Mouse (Mus musculus) CH12.LX (cell line): ENCODE results near the gene Rrnad1. TPM values are rescaled to one million over a fixed set of nuclear protein-coding genes. Genes with fewer than 3 reads are reported as not detected.

Experiments
- DNase-seq: peaks from one replicate; pipeline ENCODE4 v3.0.0-alpha.2; 2013; ENCODE audit errors: extremely low read depth
- H3K27ac ChIP-seq: 2 replicates; pipeline ENCODE4 v1.5.1; 2012; ENCODE audit warnings: low read depth, mild to moderate bottlenecking, control low read depth, moderate library complexity; ENCODE audit not compliant: insufficient read depth
- H3K27me3 ChIP-seq: replicated peaks from 2 replicates; pipeline ENCODE3; 2012; ENCODE audit warnings: inconsistent platforms
- H3K36me3 ChIP-seq, 2 experiments: replicated peaks in 1 of 2; 2 replicates each; pipeline versions ENCODE3 to v1.6.1; 2012; ENCODE audit warnings: inconsistent platforms in 1 of 2, low read length in 1 of 2, mild to moderate bottlenecking in 1 of 2, mixed read lengths in 1 of 2, moderate library complexity in 1 of 2; ENCODE audit not compliant: control insufficient read depth in 1 of 2, insufficient read depth in 1 of 2
- H3K4me1 ChIP-seq, 2 experiments: 2 replicates each; pipeline ENCODE4 v1.6.1; 2012; ENCODE audit warnings: inconsistent platforms in 1 of 2, moderate library complexity in 1 of 2; ENCODE audit not compliant: insufficient read depth in 2 of 2, control insufficient read depth in 1 of 2
- H3K4me2 ChIP-seq: 2 replicates; pipeline ENCODE4 v1.6.1; 2012; ENCODE audit warnings: low read depth, mild to moderate bottlenecking, control low read depth; ENCODE audit not compliant: poor library complexity, insufficient read depth, severe bottlenecking
- H3K4me3 ChIP-seq, 3 experiments: fragments of 150-350 bp in 1 of 3; sonication (generic) in 1 of 3; replicated peaks in 1 of 3; 2 replicates each; pipeline versions ENCODE3 to v1.5.1; 2011 to 2012; ENCODE audit warnings: low read depth in 2 of 3, low read length in 2 of 3, mild to moderate bottlenecking in 2 of 3, moderate library complexity in 2 of 3, control low read depth in 1 of 3, improper control_type of control experiment in 1 of 3, inconsistent platforms in 1 of 3, mixed read lengths in 1 of 3; ENCODE audit not compliant: poor library complexity in 1 of 3
- H3K79me2 ChIP-seq: replicated peaks from 2 replicates; pipeline ENCODE4 v1.6.1; 2012; ENCODE audit warnings: mild to moderate bottlenecking, moderate library complexity; ENCODE audit not compliant: control insufficient read depth, poor library complexity, insufficient read depth, severe bottlenecking; ENCODE audit errors: extremely low read depth
- H3K9ac ChIP-seq: 2 replicates; pipeline ENCODE4 v1.6.1; 2012; ENCODE audit warnings: low read depth, mild to moderate bottlenecking, control low read depth, moderate library complexity; ENCODE audit not compliant: insufficient read depth
- H3K9me3 ChIP-seq: replicated peaks from 2 replicates; pipeline ENCODE3; 2012; ENCODE audit warnings: low read length, inconsistent platforms, mixed read lengths
- CHD2 ChIP-seq: IDR thresholded peaks from 2 replicates; pipeline ENCODE4 v1.6.1; 2011; ENCODE audit warnings: low read length, improper control_type of control experiment
- E2F4 ChIP-seq: IDR thresholded peaks from 2 replicates; pipeline ENCODE4 v1.6.1; 2011; ENCODE audit warnings: low read depth, low read length, improper control_type of control experiment; ENCODE audit not compliant: insufficient replicate concordance
- ELF1 ChIP-seq: IDR thresholded peaks from 2 replicates; pipeline ENCODE4 v1.6.1; 2014; ENCODE audit warnings: low read depth, mild to moderate bottlenecking, inconsistent platforms, low read length, improper control_type of control experiment
- EP300 ChIP-seq: IDR thresholded peaks from 2 replicates; pipeline ENCODE4 v1.6.1; 2011; ENCODE audit warnings: low read length, improper control_type of control experiment
- HCFC1 ChIP-seq: IDR thresholded peaks from 2 replicates; pipeline ENCODE4 v1.6.1; 2012; ENCODE audit warnings: low read depth, mild to moderate bottlenecking, inconsistent platforms, low read length, improper control_type of control experiment
- JUN ChIP-seq: IDR thresholded peaks from 2 replicates; pipeline ENCODE4 v1.6.1; 2011; ENCODE audit warnings: low read depth, mild to moderate bottlenecking, low read length, improper control_type of control experiment, moderate library complexity; ENCODE audit not compliant: insufficient read depth
- MXI1 ChIP-seq: IDR thresholded peaks from 2 replicates; pipeline ENCODE4 v1.6.1; 2011; ENCODE audit warnings: mild to moderate bottlenecking, low read depth, low read length, improper control_type of control experiment
- NELFE ChIP-seq: IDR thresholded peaks from 2 replicates; pipeline ENCODE4 v1.6.1; 2011; ENCODE audit warnings: low read depth, low read length, improper control_type of control experiment
- NRF1 ChIP-seq: IDR thresholded peaks from 2 replicates; pipeline ENCODE4 v1.6.1; 2014; ENCODE audit warnings: low read depth, mild to moderate bottlenecking, inconsistent platforms, low read length, improper control_type of control experiment, moderate library complexity
- PAX5 ChIP-seq: IDR thresholded peaks from 2 replicates; pipeline ENCODE4 v1.6.1; 2012; ENCODE audit warnings: low read length, inconsistent platforms, mixed read lengths
- RAD21 ChIP-seq: IDR thresholded peaks from 2 replicates; pipeline ENCODE4 v1.6.1; 2011; ENCODE audit warnings: low read depth, mild to moderate bottlenecking, low read length, improper control_type of control experiment, moderate library complexity
- TBP ChIP-seq: conservative IDR thresholded peaks from 2 replicates; pipeline ENCODE4 v1.6.1; 2011; ENCODE audit warnings: low read depth, low read length, improper control_type of control experiment
- TCF12 ChIP-seq: IDR thresholded peaks from 2 replicates; pipeline ENCODE4 v1.6.1; 2014; ENCODE audit warnings: low read depth, mild to moderate bottlenecking, inconsistent platforms, low read length, improper control_type of control experiment
- UBTF ChIP-seq: IDR thresholded peaks from 2 replicates; pipeline ENCODE4 v1.6.1; 2012; ENCODE audit warnings: low read depth, mild to moderate bottlenecking, inconsistent platforms, low read length, improper control_type of control experiment, moderate library complexity
- USF2 ChIP-seq: conservative IDR thresholded peaks from 2 replicates; pipeline ENCODE4 v1.6.1; 2011; ENCODE audit warnings: low read depth, low read length, improper control_type of control experiment
- ZC3H11A ChIP-seq: IDR thresholded peaks from 2 replicates; pipeline ENCODE4 v1.6.1; 2012; ENCODE audit warnings: low read depth, mild to moderate bottlenecking, inconsistent platforms, low read length, improper control_type of control experiment
- ZNF384 ChIP-seq: IDR thresholded peaks from 2 replicates; pipeline ENCODE4 v1.6.1; 2012; ENCODE audit warnings: low read depth, low read length, improper control_type of control experiment, inconsistent platforms
- dilution Hi-C: fragments of 300-500 bp; cut with MboI; formaldehyde crosslinking; loops from 2 replicates; pipeline ENCODE4 v1.14.3; 2020; ENCODE audit warnings: low sequenced_read_pairs; ENCODE audit not compliant: extremely low pct_unique_long_range_greater_than_20kb, extremely low pct_ligation_motif_present
- in situ Hi-C: fragments of 300-500 bp; cut with MboI; formaldehyde crosslinking; loops from 3 replicates; pipeline ENCODE4 v1.14.3; 2019; ENCODE audit warnings: low sequenced_read_pairs, low pct_ligation_motif_present, low pct_unique_long_range_greater_than_20kb, mixed read lengths
- polyA plus RNA-seq: library from polyadenylated mRNA; unstranded; fragments of >175 nt; gene quantifications from 2 replicates; pipeline ENCODE4 v1.2.1, GENCODE M21; 2012; ENCODE audit warnings: low read depth; ENCODE audit not compliant: insufficient read length
- total RNA-seq, 2 experiments: library from RNA; depleted of rRNA; stranded (reverse); fragments of 300-350 nt in 1 of 2; fragments of >200 nt in 1 of 2; gene quantifications; 2 replicates each; pipeline ENCODE4 v1.2.3; 2012 to 2014

The Rrnad1 gene
- total and polyA plus RNA-seq, 3 experiments, result 8.0 to 12.5 (median 11.4) TPM

DNA sequence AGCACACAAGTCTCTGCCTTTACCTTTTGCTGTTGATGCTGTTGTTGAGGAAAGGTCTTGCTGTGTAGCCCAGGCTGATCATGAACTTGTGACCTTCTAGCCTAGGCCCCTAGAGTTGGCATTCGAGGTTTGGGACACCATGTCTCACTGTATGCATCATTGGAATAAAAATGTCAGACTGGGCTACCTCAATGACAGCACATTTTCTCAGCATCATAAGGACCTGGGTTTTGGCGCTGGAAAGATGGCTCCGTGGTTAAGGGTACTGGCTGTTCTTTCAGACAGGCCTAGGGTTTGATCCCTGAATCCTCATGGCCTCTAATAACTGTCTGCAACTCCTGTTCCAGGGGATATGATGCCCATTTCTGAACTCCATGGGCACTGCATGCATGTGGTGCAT lies 30.7 kb downstream of the Rrnad1 start:
- H3K4me1 ChIP-seq, result peaks cover 2 to 11% of the 10 kb centered on the region in 2 experiments
- in situ Hi-C loops (no loop called here), dilution Hi-C loops (no loop called here)
- H3K36me3 ChIP-seq, result no peaks in the 10 kb centered on the region
- no peaks in the 10 kb centered on the region for H3K79me2 ChIP-seq
- DNase-seq, result no peak
- no peak overlapping the region for H3K9ac ChIP-seq
- TF ChIP-seq RAD21 (no peak), E2F4 (no peak), ELF1 (no peak), EP300 (no peak), TCF12 (no peak), ZC3H11A (no peak), CHD2 (no peak), USF2 (no peak)
- H3K9me3 ChIP-seq, result no peaks in the 10 kb centered on the region
- H3K27ac ChIP-seq, result no peak overlapping the region
- no peak overlapping the region for H3K4me3 ChIP-seq
- no peaks in the 10 kb centered on the region for H3K27me3 ChIP-seq
- H3K4me2 ChIP-seq, result no peak overlapping the region

DNA sequence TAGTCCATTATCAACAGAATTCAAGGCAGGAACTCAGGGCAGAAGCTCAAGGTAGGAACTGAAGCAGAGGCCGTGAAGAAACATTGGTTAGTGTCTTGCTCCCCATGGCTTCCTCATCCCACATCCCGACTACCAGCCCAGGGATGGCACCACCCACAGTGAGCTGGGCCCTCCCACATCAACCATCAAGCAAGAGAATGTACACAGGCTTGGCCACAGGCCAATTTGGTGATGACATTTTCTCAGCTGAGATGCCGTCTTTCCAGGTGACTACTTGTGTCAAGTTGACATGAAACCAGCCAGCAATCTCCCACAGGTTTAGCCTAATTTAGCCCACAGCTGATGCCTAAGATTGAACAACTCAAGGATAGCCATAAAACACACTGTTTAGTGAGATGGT lies 31.3 kb downstream of the Rrnad1 start:
- H3K9ac ChIP-seq, result no peak overlapping the region
- H3K27ac ChIP-seq, result no peak overlapping the region
- H3K4me2 ChIP-seq, result no peak overlapping the region
- no peaks in the 10 kb centered on the region for H3K36me3 ChIP-seq
- no peaks in the 10 kb centered on the region for H3K79me2 ChIP-seq
- dilution Hi-C loops (no loop called here), in situ Hi-C loops (no loop called here)
- no peaks in the 10 kb centered on the region for H3K9me3 ChIP-seq
- TF ChIP-seq NRF1 (no peak), ZNF384 (no peak), EP300 (no peak), TBP (no peak), HCFC1 (no peak), PAX5 (no peak), MXI1 (no peak)
- no peak overlapping the region for H3K4me3 ChIP-seq
- no peaks in the 10 kb centered on the region for H3K27me3 ChIP-seq
- DNase-seq, result no peak
- H3K4me1 ChIP-seq, result peaks cover 2 to 11% of the 10 kb centered on the region in 2 experiments

DNA sequence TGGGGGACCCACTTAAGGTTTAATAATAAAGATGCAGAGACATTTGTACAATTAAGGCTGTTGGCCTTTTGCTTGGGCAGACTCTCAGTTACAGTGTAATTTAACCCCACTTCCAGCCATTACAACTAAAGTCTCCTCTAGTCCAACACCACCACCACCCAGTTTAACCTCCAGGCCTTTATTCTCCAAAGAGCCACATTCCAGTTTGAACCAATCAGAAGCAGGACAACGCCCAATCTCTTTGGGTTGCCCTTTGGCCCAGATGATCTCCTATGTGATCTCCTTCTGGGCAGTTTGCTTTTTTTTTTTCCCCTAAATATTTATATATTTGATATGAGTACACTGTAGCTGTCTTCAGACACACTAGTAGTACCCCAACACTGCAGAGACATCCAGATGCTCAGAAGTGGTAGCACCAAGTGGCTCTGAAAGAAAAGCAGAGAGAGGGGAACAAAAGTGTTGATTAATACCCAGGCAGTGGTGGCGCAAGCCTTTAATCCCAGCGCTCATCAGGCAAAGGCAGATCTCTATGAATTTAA lies 37.1 kb downstream of the Rrnad1 start:
- Histone ChIP-seq H3K36me3 (no peaks in the 10 kb centered on the region), H3K4me2 (no peak overlapping the region), H3K79me2 (no peaks in the 10 kb centered on the region), H3K4me1 (no peaks in the 10 kb centered on the region), H3K27me3 (no peaks in the 10 kb centered on the region), H3K27ac (no peak overlapping the region), H3K9ac (no peak overlapping the region), H3K9me3 (peaks cover under 1% of the 10 kb centered on the region), H3K4me3 (no peak overlapping the region)
- in situ Hi-C loops (no loop called here), dilution Hi-C loops (no loop called here)
- no peak for DNase-seq
- TF ChIP-seq JUN, result no peak
- no peak for TF ChIP-seq NELFE
- no peak for TF ChIP-seq UBTF
